Mouse (Mus musculus): ENCODE data around the gene Xbp1.

Gene Xbp1

GRCm38 (mm10) chr11:5571856-5572255 lies 51.4 kb downstream of the Xbp1 start:
- no peak for DNase-seq (ENCODE audit: low spot score in 2 of 2)

DNA sequence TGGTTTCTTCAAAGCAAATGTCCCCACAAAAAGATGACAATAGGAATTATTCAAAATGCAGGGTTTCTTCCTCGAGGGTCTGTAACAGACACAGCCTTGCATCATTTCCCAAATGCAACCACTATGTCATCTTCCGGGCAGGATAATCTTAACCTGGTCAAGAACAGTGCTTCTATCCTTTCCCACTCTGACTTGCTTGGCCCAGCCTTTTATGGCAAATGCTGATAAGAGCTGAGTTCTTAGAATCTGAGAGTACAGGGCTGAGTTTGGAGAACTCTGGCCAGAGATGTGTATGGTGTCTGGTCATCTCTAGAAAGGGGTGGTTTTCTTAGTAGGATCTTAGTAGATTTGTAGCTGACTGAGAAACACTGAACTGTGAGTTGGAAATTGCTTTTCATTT lies 53.4 kb downstream of the Xbp1 start:
- no peak for DNase-seq (ENCODE audit: low spot score in 2 of 2)

DNA sequence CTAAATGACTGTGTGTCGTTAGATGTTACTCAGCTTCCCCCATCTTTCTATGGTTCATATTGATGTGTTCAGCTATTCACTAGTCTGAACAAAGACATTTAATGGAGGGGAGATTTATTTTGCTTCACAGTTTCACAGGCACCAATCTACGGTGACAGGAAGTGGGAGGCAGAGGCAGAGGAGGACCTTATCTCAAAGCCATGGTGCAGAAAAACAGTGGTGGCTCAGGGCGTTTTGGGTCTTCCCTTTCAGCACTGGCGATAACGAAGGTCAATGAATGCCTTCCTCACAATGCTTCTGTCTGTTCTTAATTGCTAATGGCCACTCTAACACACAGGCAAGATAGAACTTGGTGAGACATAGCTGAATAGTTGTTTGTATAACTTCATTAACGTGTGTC lies 54.6 kb downstream of the Xbp1 start:
- no peak for DNase-seq (ENCODE audit: low spot score in 2 of 2)

All from right cerebral cortex, adult 2 months (tissue).